Mouse (Mus musculus): Measurements from ENCODE around the gene Sparcl1. TPM values are rescaled to one million over a fixed set of nuclear protein-coding genes. Genes with fewer than 3 reads are reported as not detected.
A peak's percentile ranks its signal among the peaks of the same experiment; 100 is the strongest.

Gene Sparcl1
- polyA plus RNA-seq, 1 experiment from 2014 or later: 62.0 TPM

GRCm38 (mm10) chr5:104076361-104076760 lies 37.2 kb downstream of the Sparcl1 start:
- no peaks in the 10 kb centered on the region for H3K36me3 ChIP-seq
- H3K4me3 ChIP-seq: no peak overlapping the region
- H3K27ac ChIP-seq (replicated peaks): no peak overlapping the region
- no peak for ATAC-seq (ENCODE audit: low FRiP score, low read depth)
- 29% methylated on average over 10 of the region's 10 CpGs for WGBS
- peaks cover 8% of the 10 kb centered on the region; the same call in 1 of the 2 replicates for H3K27me3 ChIP-seq
- peaks cover 11% of the 10 kb centered on the region for H3K4me1 ChIP-seq
- H3K9ac ChIP-seq (replicated peaks): no peak overlapping the region
- no peaks in the 10 kb centered on the region for H3K9me3 ChIP-seq
- no peak overlapping the region for H3K4me2 ChIP-seq (replicated peaks)

GRCm38 (mm10) chr5:104074388-104074787 lies 39.1 kb downstream of the Sparcl1 start:
- no peak overlapping the region for H3K27ac ChIP-seq (replicated peaks)
- H3K4me3 ChIP-seq: no peak overlapping the region
- H3K27me3 ChIP-seq: peaks cover 8% of the 10 kb centered on the region; the same call in 1 of the 2 replicates
- H3K4me2 ChIP-seq (replicated peaks): no peak overlapping the region
- H3K9me3 ChIP-seq: no peaks in the 10 kb centered on the region
- no peak overlapping the region for H3K9ac ChIP-seq (replicated peaks)
- no peak for ATAC-seq (ENCODE audit: low FRiP score, low read depth)
- no peaks in the 10 kb centered on the region for H3K36me3 ChIP-seq
- WGBS: 32% methylated on average over 12 of the region's 12 CpGs
- H3K4me1 ChIP-seq: peaks cover 11% of the 10 kb centered on the region

- Histone ChIP-seq H3K27me3 (peaks cover 8% of the 10 kb centered on the region; the same call in 1 of the 2 replicates), H3K4me1 (peaks cover 11% of the 10 kb centered on the region), H3K27ac (replicated peaks) (no peak overlapping the region), H3K9me3 (no peaks in the 10 kb centered on the region), H3K36me3 (no peaks in the 10 kb centered on the region), H3K4me2 (replicated peaks) (no peak overlapping the region), H3K9ac (replicated peaks) (no peak overlapping the region), H3K4me3 (no peak overlapping the region)
- ATAC-seq (ENCODE audit: low FRiP score, low read depth): peak; percentile 87
- 81% methylated on average over 5 of the region's 5 CpGs for WGBS
Observed at GRCm38 (mm10) chr5:104073602-104074001, 39.9 kb downstream of the Sparcl1 start.

GRCm38 (mm10) chr5:104072272-104072886 lies 41.2 kb downstream of the Sparcl1 start:
- H3K27me3 ChIP-seq: peaks cover 8% of the 10 kb centered on the region; the same call in 1 of the 2 replicates
- 4% methylated on average over 6 of the region's 8 CpGs for WGBS

GRCm38 (mm10) chr5:104071048-104071447 lies 42.5 kb downstream of the Sparcl1 start:
- H3K4me1 ChIP-seq: peaks cover 11% of the 10 kb centered on the region
- WGBS: 72% methylated on average over 4 of the region's 4 CpGs
- no peak overlapping the region for H3K4me2 ChIP-seq (replicated peaks)
- no peak overlapping the region for H3K27ac ChIP-seq (replicated peaks)
- no peaks in the 10 kb centered on the region for H3K9me3 ChIP-seq
- no peaks in the 10 kb centered on the region for H3K36me3 ChIP-seq
- no peak for ATAC-seq (ENCODE audit: low FRiP score, low read depth)
- H3K27me3 ChIP-seq: 0 out of 2 replicates have a peak, but pooled peaks cover 5% of the 10 kb centered on the region
- H3K4me3 ChIP-seq: no peak overlapping the region
- H3K9ac ChIP-seq (replicated peaks): no peak overlapping the region

More at GRCm38 (mm10) chr5:104072272-104072886, 41.2 kb downstream of the Sparcl1 start:
- Histone ChIP-seq H3K4me3 (no peak overlapping the region; the same call in 1 of the 2 replicates), H3K9me3 (no peaks in the 10 kb centered on the region), H3K4me1 (peaks cover 11% of the 10 kb centered on the region), H3K4me2 (replicated peaks) (peak overlapping the region; percentile 26), H3K9ac (replicated peaks) (no peak overlapping the region), H3K36me3 (no peaks in the 10 kb centered on the region), H3K27ac (replicated peaks) (peak overlapping the region; percentile 66)
- peak; percentile 93 for ATAC-seq (ENCODE audit: low FRiP score, low read depth)

GRCm38 (mm10) chr5:104068751-104069150 lies 44.8 kb downstream of the Sparcl1 start:
- peaks cover 6% of the 10 kb centered on the region; the same call in 1 of the 2 replicates for H3K36me3 ChIP-seq
- no peak overlapping the region for H3K4me3 ChIP-seq
- no peaks in the 10 kb centered on the region for H3K9me3 ChIP-seq
- H3K9ac ChIP-seq (replicated peaks): no peak overlapping the region
- H3K4me2 ChIP-seq (replicated peaks): no peak overlapping the region
- no peak for ATAC-seq (ENCODE audit: low FRiP score, low read depth)
- no peaks in the 10 kb centered on the region for H3K27me3 ChIP-seq
- 86% methylated on average over 7 of the region's 7 CpGs for WGBS
- H3K4me1 ChIP-seq: peaks cover 11% of the 10 kb centered on the region
- H3K27ac ChIP-seq (replicated peaks): no peak overlapping the region

- no peak overlapping the region for H3K4me3 ChIP-seq
- no peak overlapping the region for H3K27ac ChIP-seq (replicated peaks)
- H3K36me3 ChIP-seq: peaks cover 35% of the 10 kb centered on the region
- no peak overlapping the region for H3K4me2 ChIP-seq (replicated peaks)
- no peaks in the 10 kb centered on the region for H3K27me3 ChIP-seq
- H3K9ac ChIP-seq (replicated peaks): no peak overlapping the region
- no peak for ATAC-seq (ENCODE audit: low FRiP score, low read depth)
- no peaks in the 10 kb centered on the region for H3K4me1 ChIP-seq
- WGBS: 86% methylated on average over 11 of the region's 11 CpGs
- H3K9me3 ChIP-seq: no peaks in the 10 kb centered on the region
Observed at GRCm38 (mm10) chr5:104062773-104063551, 50.6 kb downstream of the Sparcl1 start.

GRCm38 (mm10) chr5:104061936-104062772 lies 51.4 kb downstream of the Sparcl1 start:
- Histone ChIP-seq H3K27ac (replicated peaks) (no peak overlapping the region), H3K36me3 (peaks cover 35% of the 10 kb centered on the region), H3K9ac (replicated peaks) (no peak overlapping the region), H3K4me3 (no peak overlapping the region), H3K9me3 (no peaks in the 10 kb centered on the region), H3K4me2 (replicated peaks) (no peak overlapping the region), H3K4me1 (no peaks in the 10 kb centered on the region), H3K27me3 (no peaks in the 10 kb centered on the region)
- 74% methylated on average over 13 of the region's 13 CpGs for WGBS
- no peak for ATAC-seq (ENCODE audit: low FRiP score, low read depth)

- Histone ChIP-seq H3K36me3 (peaks cover 40% of the 10 kb centered on the region), H3K27me3 (no peaks in the 10 kb centered on the region), H3K4me1 (no peaks in the 10 kb centered on the region), H3K9ac (replicated peaks) (no peak overlapping the region), H3K4me3 (no peak overlapping the region), H3K9me3 (no peaks in the 10 kb centered on the region), H3K4me2 (replicated peaks) (no peak overlapping the region), H3K27ac (replicated peaks) (no peak overlapping the region)
- WGBS: 90% methylated on average over 5 of the region's 5 CpGs
- no peak for ATAC-seq (ENCODE audit: low FRiP score, low read depth)
Observed at GRCm38 (mm10) chr5:104060429-104060828, 53.1 kb downstream of the Sparcl1 start.

GRCm38 (mm10) chr5:104059628-104060027 lies 53.9 kb downstream of the Sparcl1 start:
- H3K9me3 ChIP-seq: no peaks in the 10 kb centered on the region
- no peak overlapping the region for H3K9ac ChIP-seq (replicated peaks)
- no peaks in the 10 kb centered on the region for H3K4me1 ChIP-seq
- WGBS: 81% methylated on average over 9 of the region's 9 CpGs
- H3K27ac ChIP-seq (replicated peaks): no peak overlapping the region
- H3K4me2 ChIP-seq (replicated peaks): no peak overlapping the region
- ATAC-seq (ENCODE audit: low FRiP score, low read depth): no peak
- peaks cover 34% of the 10 kb centered on the region for H3K36me3 ChIP-seq
- no peak overlapping the region for H3K4me3 ChIP-seq
- H3K27me3 ChIP-seq: no peaks in the 10 kb centered on the region

- WGBS: 64% methylated on average over 15 of the region's 15 CpGs
- Histone ChIP-seq H3K4me1 (no peaks in the 10 kb centered on the region), H3K9ac (replicated peaks) (no peak overlapping the region), H3K4me3 (no peak overlapping the region), H3K36me3 (peaks cover 26% of the 10 kb centered on the region), H3K27me3 (no peaks in the 10 kb centered on the region), H3K9me3 (no peaks in the 10 kb centered on the region), H3K27ac (replicated peaks) (no peak overlapping the region), H3K4me2 (replicated peaks) (no peak overlapping the region)
- no peak for ATAC-seq (ENCODE audit: low FRiP score, low read depth)
Observed at GRCm38 (mm10) chr5:104058021-104058420, 55.5 kb downstream of the Sparcl1 start.

Data from midbrain, embryonic 12.5 days (tissue).